Mouse (Mus musculus) erythroblast, embryonic 14.5 days (primary cell): Measurements from ENCODE around the gene Fbxw9.

ENCODE experiments used
- GATA1 ChIP-seq: IDR thresholded peaks from 2 replicates; pipeline ENCODE4 v1.6.1; 2012; ENCODE audit warnings: low read length, inconsistent platforms, mixed read lengths
- TAL1 ChIP-seq: IDR thresholded peaks from 3 replicates; pipeline ENCODE4 v1.6.1; 2012; ENCODE audit warnings: low read length, inconsistent platforms, mixed read lengths

DNA sequence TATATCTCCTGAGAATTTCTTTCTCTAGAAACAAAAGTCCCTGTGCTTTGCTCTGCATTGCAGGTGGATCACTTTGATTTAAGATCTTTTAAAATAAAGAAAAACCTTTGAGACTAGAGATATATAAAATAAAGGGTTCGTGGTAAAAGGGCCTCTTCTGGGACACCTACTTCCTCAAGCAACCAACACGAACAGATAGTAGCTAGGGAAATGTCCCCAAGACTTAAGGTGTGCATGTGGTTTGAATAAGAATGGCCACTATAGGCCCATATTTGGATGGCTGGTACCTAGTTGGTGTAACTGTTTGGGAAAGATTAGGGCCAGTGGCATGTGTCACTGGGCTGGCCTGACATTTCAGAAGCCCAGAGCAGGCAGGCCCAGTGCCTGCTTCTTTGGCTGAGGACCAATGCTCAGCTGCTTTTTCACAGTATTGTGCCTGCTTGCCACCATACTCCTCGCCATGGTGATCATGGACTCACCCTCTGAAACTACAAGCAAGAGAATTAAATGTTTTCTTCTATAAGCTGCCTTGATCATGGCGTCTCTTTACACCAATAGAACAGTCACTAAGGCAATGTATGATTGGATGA is 40.3 kb downstream of the Fbxw9 start:
- TF ChIP-seq TAL1 (no peak), GATA1 (no peak)
